Mouse (Mus musculus) gastrocnemius, postnatal 36 days (tissue): Measurements from ENCODE around the gene Ikbkg. TPM values are rescaled to one million over a fixed set of nuclear protein-coding genes. Genes with fewer than 3 reads are reported as not detected.
"Not testable (repeated sequence)": the region's sequence is repeated elsewhere in the genome, so short reads cannot be mapped to it uniquely, and the experiment has no call there.

Source experiments
- DNase-seq, 2 experiments: peaks; one replicate each; pipeline ENCODE4 v3.0.0; 2022
- intact Hi-C: fragments of 180-260 bp; cut with DNase I; formaldehyde crosslinking; loops from one replicate; pipeline ENCODE4 v1.15.1; 2025
- total RNA-seq, 2 experiments: library from RNA; stranded (reverse); gene quantifications; 2 replicates each; pipeline ENCODE4 v1.2.3; 2021

Gene Ikbkg
- total RNA-seq, 2 experiments from 2014 or later, result 20.6 to 24.2 TPM

DNA sequence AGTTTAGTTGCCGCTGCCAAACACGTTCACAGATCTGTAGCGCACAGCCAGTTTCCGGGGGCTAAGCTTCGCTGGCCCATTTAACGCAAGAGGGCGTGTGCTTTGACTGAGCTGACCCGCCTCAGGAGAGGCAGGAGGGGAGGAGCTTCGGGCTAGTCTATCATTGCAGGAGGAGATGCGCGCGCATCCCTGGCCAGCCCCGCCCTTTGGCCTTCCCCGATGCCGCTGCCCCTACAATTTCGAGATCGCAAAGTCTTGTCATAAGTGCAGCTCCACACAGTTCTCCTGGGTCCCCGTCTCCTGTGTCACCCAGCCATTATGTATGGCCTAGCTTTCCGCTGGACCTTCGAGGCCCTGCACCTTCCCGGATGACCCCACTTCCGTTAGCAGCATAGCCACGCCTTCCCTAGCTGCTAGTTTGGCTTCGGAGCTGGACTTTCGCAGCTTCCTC, 35.8 kb downstream of the Ikbkg start, which contains the start of gene G6pdx:
Gene G6pdx (minus strand): TSS at position 369 of the 451 bp plus-strand sequence.
- intact Hi-C loops, result no loop called here
- peak; percentile 82 to 83 for DNase-seq

DNA sequence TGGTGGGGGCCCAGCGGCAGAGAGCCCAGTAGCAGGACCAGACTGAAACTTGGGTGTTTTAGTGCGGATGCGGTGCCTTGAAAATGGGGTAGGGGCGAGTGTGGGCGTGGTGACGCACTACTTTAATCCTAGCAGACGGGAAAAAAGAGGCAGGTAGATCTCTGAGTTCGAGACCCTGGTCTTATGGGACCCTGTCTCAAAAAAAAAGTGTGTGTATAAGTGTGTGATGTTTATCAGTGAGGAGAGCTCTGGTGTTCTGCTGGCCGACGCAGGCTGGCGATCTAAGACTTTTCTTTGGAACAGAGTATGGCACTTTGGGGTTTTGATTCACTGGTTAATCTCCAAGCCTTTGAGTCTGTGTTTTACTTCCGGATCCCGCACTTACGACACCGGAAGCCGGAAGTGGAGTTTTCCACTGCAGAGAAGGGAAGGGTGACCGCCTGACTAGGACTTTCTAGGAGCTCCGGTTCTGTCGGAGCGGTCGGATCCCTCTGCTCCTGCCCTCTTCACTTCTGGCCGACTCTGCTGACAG, 36.3 kb downstream of the Ikbkg start:
- peak; percentile 56 to 59 for DNase-seq
- intact Hi-C loops, result no loop called here

DNA sequence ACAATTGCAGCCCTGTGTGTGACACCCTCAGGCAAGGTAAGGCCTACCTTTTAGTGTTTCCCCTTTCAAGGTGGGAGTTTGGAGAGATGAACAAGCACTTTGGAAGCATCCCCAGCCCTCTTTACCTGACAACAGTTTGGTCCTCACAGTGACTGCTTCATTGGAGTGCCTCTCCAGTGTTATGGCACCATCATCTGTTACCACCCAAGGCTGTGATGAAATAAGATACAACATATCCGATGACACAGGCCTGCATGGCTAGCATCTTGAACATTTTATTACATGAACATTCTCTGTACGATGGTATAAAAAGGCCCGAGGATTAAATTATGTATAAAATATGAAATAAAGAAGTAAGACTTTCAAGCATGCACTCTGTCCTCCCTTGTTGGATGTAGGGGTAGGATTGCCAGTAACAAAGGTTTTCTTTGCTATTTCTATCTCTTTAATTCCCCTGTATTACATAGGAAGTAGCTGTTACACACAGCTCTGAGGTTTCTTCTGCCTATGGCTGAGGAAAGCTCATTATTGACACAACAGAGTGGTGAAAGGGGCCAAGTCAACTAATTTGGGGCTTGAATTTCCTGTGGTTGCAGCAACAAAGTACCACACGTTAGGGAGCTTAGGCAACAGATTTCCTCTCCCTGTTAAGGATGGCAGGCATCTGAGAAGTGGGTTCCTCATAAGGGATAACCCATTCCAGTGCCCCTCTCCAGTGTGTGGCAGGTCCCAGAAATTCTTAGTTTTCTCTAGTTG, 58.2 kb downstream of the Ikbkg start:
- DNase-seq, result no peak
- intact Hi-C loops, result no loop called here

DNA sequence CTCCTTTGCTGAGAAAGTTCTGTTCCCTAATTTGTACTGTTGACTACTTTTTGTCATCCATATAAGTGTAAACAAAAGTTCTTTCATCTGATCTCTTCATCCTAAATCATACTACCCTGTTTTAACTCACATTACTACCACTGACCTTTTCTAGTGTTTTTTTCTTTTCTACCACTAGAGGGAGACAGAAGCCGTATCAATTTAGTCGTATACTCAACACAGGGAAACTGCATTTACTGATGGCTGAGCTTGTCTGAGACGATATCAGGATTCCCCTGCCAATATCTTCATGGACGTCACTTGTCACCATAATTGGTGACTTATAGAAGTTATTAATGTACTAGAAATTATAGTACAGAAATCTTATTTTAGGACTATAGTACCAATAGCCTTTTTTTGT, 59.7 kb downstream of the Ikbkg start:
- intact Hi-C loops, result no loop called here
- DNase-seq, result no peak

DNA sequence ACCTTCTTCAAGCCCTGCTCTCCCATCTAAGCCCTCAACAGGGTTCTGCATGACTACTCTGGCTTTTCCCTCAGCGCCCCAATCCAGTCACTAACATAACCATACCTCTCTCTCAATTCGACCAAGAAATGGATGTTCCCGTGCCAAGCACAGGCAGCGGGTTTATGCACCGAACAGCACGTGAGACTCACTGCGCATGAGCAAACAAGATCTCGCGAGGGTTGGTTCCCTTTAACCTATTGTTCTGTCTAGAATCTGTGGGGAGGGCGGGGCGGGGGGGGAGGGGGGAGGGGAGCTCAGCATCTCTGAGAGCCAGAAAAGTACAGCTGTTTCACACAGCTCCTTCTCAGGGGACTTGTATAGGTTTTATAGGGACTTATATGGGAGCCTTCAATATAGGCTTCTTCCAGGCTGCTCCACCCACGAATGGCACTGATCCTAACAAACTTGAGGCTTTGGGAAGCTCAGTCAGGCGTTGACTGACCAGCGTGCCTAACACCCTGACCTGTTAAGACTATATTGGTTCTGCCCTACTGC, 88.3 kb downstream of the Ikbkg start, which contains the start of gene Gm6880:
Gene Gm6880 (minus strand): TSS at position 51 of the 537 bp plus-strand sequence.
- intact Hi-C loops, DNase-seq: not testable (repeated sequence)

DNA sequence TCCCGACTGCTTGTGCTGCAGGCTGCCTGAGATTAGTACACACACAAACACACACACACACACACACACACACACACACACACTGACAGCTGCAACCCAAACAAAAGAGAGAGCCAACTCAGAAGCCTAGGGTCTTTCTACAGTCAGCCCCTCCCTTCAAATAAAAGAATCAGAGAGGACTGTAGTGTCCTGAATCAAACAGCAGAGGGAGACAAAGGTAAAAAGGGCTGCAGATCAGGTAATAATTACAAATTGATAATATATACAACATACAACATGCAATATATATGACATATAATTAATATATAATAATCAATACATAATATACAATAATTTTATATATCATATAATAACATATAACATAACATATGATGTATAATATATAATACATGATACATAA, 104.0 kb downstream of the Ikbkg start:
- intact Hi-C loops, result no loop called here
- DNase-seq, result no peak

Other genes with a start within 250 kb of the Ikbkg start
- gene Tex28, start 225.5 kb upstream of the Ikbkg start, total RNA-seq, result not detected
- gene Tktl1, start 216.0 kb upstream of the Ikbkg start, total RNA-seq, result not detected
- 10 to 100 TPM; 32.9 to 39.5 TPM for gene Flna, start 143.5 kb upstream of the Ikbkg start, total RNA-seq
- gene Emd, start 138.6 kb upstream of the Ikbkg start, total RNA-seq, result 10 to 100 TPM; 18.1 to 20.5 TPM
- gene Rpl10, start 122.5 kb upstream of the Ikbkg start, total RNA-seq, result 100 to 1,000 TPM; 133 to 141 TPM
- gene Taz, start 111.4 kb upstream of the Ikbkg start, total RNA-seq, result 10 to 100 TPM; 39.0 to 43.7 TPM
- 100 to 1,000 TPM; 102 to 107 TPM for gene Dnase1l1, start 111.0 kb upstream of the Ikbkg start, total RNA-seq
- gene Atp6ap1, start 96.2 kb upstream of the Ikbkg start, total RNA-seq, result 10 to 100 TPM; 83.9 to 88.0 TPM
- gene Gdi1, start 88.3 kb upstream of the Ikbkg start, total RNA-seq, result 10 to 100 TPM; 28.6 to 33.1 TPM
- gene Fam50a, start 80.3 kb upstream of the Ikbkg start, total RNA-seq, result 10 to 100 TPM; 21.7 to 22.1 TPM
- under 1 TPM; 0.46 to 0.64 TPM for gene Plxna3, start 64.2 kb upstream of the Ikbkg start, total RNA-seq
- gene Lage3, start 39.7 kb upstream of the Ikbkg start, total RNA-seq, result 10 to 100 TPM; 33.8 to 36.3 TPM
- gene Ubl4a, start 20.1 kb upstream of the Ikbkg start, total RNA-seq, result 10 to 100 TPM; 49.5 to 51.4 TPM
- 1 to 10 TPM; 2.1 to 2.3 TPM for gene Slc10a3, start 19.9 kb upstream of the Ikbkg start, total RNA-seq
- gene Fam3a, start within 50 bp of the Ikbkg start, total RNA-seq, result 10 to 100 TPM; 12.5 to 12.6 TPM
- gene G6pdx, start 35.9 kb downstream of the Ikbkg start, total RNA-seq, result 1 to 10 TPM; 2.9 to 3.3 TPM
- gene Gm6880, start 88.1 kb downstream of the Ikbkg start, total RNA-seq, result not detected
- not detected for gene Olfr1326-ps1, start 181.6 kb downstream of the Ikbkg start, total RNA-seq
- not detected for gene Olfr1325, start 199.4 kb downstream of the Ikbkg start, total RNA-seq